Mouse (Mus musculus): Measurements from ENCODE around the gene Gm11549.

- TF ChIP-seq GATA1 (IDR thresholded peaks at IDR 0.05; ENCODE audit: low read length) (no peak), TAL1 (IDR thresholded peaks at IDR 0.05; ENCODE audit: low read length) (no peak)
Observed at GRCm38 (mm10) chr3:36501546-36501945, 20.1 kb downstream of the Gm11549 start.
